Mouse (Mus musculus): Measurements from ENCODE around the gene Esrrb.

Esrrb gene

GRCm38 (mm10) chr12:86421490-86421904 lies 60.6 kb downstream of the Esrrb start:
- DNase-seq (ENCODE audit: low spot score) = peak; percentile 6

- DNase-seq (ENCODE audit: low spot score) = no peak
Measured at GRCm38 (mm10) chr12:86422166-86422910, 61.4 kb downstream of the Esrrb start.

GRCm38 (mm10) chr12:86423102-86423501 lies 62.2 kb downstream of the Esrrb start:
- DNase-seq (ENCODE audit: low spot score) = no peak

GRCm38 (mm10) chr12:86427585-86427984 lies 66.7 kb downstream of the Esrrb start:
- DNase-seq (ENCODE audit: low spot score) = no peak

GRCm38 (mm10) chr12:86431671-86432070 lies 70.8 kb downstream of the Esrrb start:
- no peak for DNase-seq (ENCODE audit: low spot score)

- DNase-seq (ENCODE audit: low spot score) = peak; percentile 40
Measured at GRCm38 (mm10) chr12:86433371-86433821, 72.5 kb downstream of the Esrrb start.

- DNase-seq (ENCODE audit: low spot score) = no peak
Measured at GRCm38 (mm10) chr12:86435651-86436050, 74.7 kb downstream of the Esrrb start.

DNA sequence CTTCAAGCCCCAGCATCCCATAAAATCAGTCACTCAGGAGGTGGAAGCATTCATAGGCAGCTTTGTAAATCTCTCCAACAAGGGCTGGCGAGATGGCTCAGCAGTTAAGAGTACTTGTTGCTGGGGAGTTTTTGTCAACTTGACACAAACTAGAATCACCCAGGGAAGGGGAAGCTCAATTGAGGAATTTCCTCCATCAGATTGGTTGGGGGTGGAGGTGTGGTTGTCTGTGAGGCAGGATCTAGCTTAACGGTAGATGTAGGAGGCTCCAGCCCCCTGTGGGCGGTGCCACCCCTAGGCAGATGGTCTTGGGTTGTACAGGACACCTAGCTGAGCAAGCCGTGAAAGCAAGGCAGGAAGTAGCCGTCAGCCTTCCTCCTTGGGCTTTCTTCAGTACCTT lies 89.9 kb downstream of the Esrrb start:
- DNase-seq (ENCODE audit: low spot score) = no peak

GRCm38 (mm10) chr12:86455009-86455408 lies 94.1 kb downstream of the Esrrb start:
- no peak for DNase-seq (ENCODE audit: low spot score)

- DNase-seq (ENCODE audit: low spot score) = no peak
Measured at GRCm38 (mm10) chr12:86462742-86463470, 102.0 kb downstream of the Esrrb start.

DNA sequence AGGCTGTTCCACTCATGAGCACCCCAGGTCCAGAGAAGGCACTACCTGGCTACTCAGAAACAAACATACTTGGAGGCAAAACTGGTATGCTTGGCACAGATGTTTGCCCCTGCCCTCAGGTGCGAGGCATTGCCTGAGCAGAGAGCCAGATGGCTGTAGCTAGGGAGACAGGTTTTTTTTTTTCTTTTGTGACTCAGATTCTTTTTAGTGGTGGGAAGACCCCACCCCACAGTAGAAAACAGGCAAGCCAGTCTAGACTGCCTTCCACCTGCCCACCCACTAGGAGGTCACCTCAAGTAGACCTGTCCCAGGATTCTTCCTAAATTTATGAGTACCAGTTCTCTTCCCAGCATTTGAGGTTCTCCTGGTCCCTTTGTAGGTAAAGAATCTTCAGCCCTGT lies 103.5 kb downstream of the Esrrb start:
- no peak for DNase-seq (ENCODE audit: low spot score)

- no peak for DNase-seq (ENCODE audit: low spot score)
Measured at GRCm38 (mm10) chr12:86466180-86466579, 105.3 kb downstream of the Esrrb start.

DNA sequence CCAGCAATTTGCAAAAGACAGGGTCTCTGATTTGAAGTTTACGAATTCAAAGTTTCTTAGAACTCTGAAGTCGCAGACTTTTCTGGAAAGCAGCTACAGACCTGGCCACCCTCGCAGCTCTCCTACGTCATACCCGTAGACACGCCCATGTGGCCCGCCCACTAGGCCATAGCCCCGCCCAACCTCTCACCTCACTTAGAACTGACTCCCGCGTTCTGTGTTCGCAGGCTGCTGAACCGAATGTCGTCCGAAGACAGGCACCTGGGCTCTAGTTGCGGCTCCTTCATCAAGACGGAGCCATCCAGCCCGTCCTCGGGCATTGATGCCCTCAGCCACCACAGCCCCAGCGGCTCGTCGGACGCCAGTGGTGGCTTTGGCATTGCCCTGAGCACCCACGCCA lies 109.0 kb downstream of the Esrrb start:
- DNase-seq (ENCODE audit: low spot score) = no peak

DNA sequence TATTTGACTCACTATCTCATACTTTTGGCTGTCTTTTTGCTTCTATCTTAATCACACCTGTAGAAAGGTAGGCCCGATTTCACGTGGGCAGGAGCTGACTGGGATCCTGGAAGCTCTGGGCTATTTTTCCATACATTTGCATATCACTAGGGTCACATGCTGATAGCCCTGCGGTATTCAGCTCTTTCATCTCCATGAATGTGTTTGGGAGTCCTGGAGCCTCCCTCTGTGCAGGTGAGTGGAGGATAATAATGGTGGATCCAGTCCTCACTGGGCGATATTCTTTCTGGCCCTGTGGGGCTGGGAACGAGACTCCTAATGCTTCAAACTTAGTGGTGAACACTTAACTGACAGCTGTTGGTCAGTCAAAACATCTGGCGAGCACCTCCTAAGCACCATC lies 110.0 kb downstream of the Esrrb start:
- DNase-seq (ENCODE audit: low spot score) = no peak

GRCm38 (mm10) chr12:86473630-86474029 lies 112.7 kb downstream of the Esrrb start:
- DNase-seq (ENCODE audit: low spot score) = no peak

GRCm38 (mm10) chr12:86475994-86476393 lies 115.1 kb downstream of the Esrrb start:
- no peak for DNase-seq (ENCODE audit: low spot score)

GRCm38 (mm10) chr12:86478908-86479307 lies 118.0 kb downstream of the Esrrb start:
- no peak for DNase-seq (ENCODE audit: low spot score)

DNA sequence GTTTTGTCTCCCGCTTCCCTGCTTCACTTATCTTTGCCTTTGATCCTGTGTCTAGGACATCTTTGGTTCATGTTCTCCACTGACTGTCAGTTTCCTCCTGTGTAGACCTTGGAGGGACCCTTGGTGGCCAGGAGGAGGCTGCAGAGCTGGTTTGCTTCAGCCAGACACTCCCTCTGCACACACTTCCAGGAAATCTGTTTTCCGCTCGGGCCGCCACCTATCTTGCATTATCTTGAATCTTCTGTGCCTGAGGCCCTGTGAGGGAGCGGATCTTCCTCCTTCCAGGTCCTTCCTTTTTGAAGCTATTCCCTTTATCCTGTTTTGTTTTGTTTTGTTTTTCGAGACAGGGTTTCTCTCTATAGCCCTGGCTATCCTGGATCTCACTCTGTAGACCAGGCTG lies 121.1 kb downstream of the Esrrb start:
- no peak for DNase-seq (ENCODE audit: low spot score)

GRCm38 (mm10) chr12:86483413-86483841 lies 122.5 kb downstream of the Esrrb start:
- no peak for DNase-seq (ENCODE audit: low spot score)

- DNase-seq (ENCODE audit: low spot score) = no peak
Measured at GRCm38 (mm10) chr12:86488005-86488404, 127.1 kb downstream of the Esrrb start.

DNA sequence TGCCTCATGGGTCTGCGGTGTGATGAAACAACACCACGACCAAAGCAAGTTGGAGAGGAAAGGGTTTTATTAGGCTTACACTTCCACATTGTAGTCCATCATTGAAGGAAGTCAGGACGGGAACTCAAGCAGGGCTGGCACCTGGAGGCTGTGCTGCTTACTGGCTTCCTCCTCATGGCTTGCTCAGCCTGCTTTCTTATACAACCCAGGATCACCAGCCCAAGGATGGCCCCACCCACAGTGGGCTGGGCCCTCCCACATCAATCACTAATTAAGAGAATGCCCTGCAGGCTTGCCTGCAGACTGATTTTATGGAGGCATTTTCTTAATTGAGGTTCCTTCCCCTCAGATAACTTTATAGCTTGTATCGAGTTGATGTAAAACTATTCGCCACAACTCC lies 129.1 kb downstream of the Esrrb start:
- DNase-seq (ENCODE audit: low spot score) = no peak

GRCm38 (mm10) chr12:86491500-86491899 lies 130.6 kb downstream of the Esrrb start:
- DNase-seq (ENCODE audit: low spot score) = no peak

DNA sequence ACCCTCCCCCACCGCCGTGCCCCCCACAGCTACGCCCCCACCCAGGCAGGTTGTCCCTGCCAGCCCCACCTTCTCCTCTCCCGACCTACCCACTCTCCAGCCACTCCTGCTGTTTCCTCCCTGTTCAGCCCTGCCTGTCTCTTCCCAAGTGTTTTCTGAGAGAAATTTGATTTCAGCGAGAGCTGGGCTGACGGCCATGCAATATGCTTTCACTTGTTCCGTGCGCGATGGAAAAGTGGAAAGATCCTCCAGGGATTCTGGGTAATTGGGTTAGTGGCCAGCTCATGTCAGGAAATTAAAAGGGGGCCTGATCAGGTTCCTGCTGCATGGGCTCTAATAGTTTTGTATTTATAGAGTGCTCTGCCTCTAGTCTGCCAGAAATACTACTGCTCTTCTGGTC lies 131.9 kb downstream of the Esrrb start:
- no peak for DNase-seq (ENCODE audit: low spot score)

Measured in ovary, postnatal 14 days (tissue).